ENCODE assay signal across 8 mouse cellular contexts in the genomic region with DNA sequence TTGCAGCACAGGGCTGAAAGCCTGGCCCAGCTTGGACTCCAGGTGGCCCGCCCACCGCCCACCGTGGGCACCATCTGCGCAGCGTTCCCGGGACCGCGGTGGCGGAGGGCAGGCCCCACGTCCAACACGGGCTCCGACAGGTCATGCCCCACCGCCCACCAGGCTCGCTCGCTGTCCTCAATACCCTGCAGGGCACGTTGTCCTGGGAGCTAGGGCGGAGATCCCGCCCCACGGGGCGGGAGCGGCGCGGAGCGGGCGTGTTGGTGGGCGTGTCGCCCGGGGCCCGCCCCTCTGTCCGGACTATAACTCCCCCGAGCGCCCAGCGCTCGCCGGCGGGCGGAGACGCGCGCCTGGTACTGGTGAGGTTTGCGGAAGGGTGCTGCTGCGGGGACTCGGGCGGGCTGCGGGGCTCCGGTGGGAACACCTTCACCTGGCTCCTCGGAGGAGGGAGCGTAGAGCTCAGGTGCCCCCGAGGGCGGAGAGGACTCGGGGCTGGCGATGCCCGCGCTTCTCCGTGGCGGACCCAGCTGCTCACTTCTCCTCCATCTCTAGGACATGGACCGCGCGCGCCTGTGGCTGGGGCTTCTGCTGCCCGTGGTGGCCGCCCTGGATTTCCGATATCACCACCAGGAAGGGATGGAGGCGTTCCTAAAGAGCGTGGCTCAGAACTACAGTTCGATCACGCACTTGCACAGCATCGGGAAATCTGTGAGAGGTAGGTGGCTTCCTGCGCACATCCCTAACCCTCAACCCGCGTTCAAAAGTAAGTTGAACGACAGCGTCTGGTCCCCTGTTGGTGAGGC. TPM values are rescaled to one million over a fixed set of nuclear protein-coding genes. Genes with fewer than 3 reads are reported as not detected.
DNase-seq lines count a peak whose midpoint lies in the region; ATAC-seq and TF ChIP-seq lines count a peak whose summit lies in the region.

Gene Cpm (plus strand): TSS at position 332 of the 803 bp plus-strand sequence.

- no peak for TF ChIP-seq EP300 in stomach, postnatal 0 days (optimal IDR thresholded peaks at IDR 0.05)

- H3K4me1 ChIP-seq in embryonic facial prominence, embryonic 15.5 days, result peaks cover 19% of the 10 kb centered on the region
- peaks cover 11% of the 10 kb centered on the region; the same call in 1 of the 2 replicates for H3K4me1 ChIP-seq in heart, embryonic 13.5 days
- peaks cover 25% of the 10 kb centered on the region; the same call in 1 of the 2 replicates for H3K4me1 ChIP-seq in kidney, embryonic 16.5 days (ENCODE audit: insufficient read depth, low read length)
- H3K4me1 ChIP-seq in liver, embryonic 15.5 days (replicated peaks), result peaks cover 16% of the 10 kb centered on the region; the same call in 1 of the 2 replicates
- H3K4me1 ChIP-seq in neural tube, embryonic 11.5 days (ENCODE audit: control insufficient read depth, insufficient read depth, low read length), result peaks cover 2% of the 10 kb centered on the region; the same call in 1 of the 2 replicates
- H3K4me1 ChIP-seq in stomach, postnatal 0 days (replicated peaks; ENCODE audit: control insufficient read depth, insufficient read depth), result peaks cover 2% of the 10 kb centered on the region; the same call in 1 of the 2 replicates

- peak; percentile 95 for ATAC-seq in embryonic facial prominence, embryonic 15.5 days (ENCODE audit: insufficient number of reproducible peaks, low FRiP score, low TSS enrichment, low read depth)
- peak; percentile 77 for ATAC-seq in heart, embryonic 13.5 days (ENCODE audit: extremely low read depth, insufficient number of reproducible peaks, low FRiP score, low TSS enrichment)
- ATAC-seq in kidney, embryonic 16.5 days (ENCODE audit: low FRiP score, low TSS enrichment), result peak; percentile 97
- ATAC-seq in liver, embryonic 15.5 days (ENCODE audit: insufficient read depth), result peak; percentile 85
- ATAC-seq in neural tube, embryonic 11.5 days (ENCODE audit: insufficient read depth, low FRiP score, low TSS enrichment), result peak; percentile 93
- ATAC-seq in stomach, postnatal 0 days (ENCODE audit: low FRiP score, low TSS enrichment), result peak; percentile 96

- H3K4me2 ChIP-seq in embryonic facial prominence, embryonic 15.5 days (replicated peaks), result peak within 1 kb of the TSS; percentile 95
- peak within 1 kb of the TSS; percentile 97 for H3K4me2 ChIP-seq in heart, embryonic 13.5 days
- H3K4me2 ChIP-seq in kidney, embryonic 16.5 days (replicated peaks; ENCODE audit: low read depth, low read length), result peak within 1 kb of the TSS; percentile 95
- peak within 1 kb of the TSS; percentile 68 for H3K4me2 ChIP-seq in liver, embryonic 15.5 days
- H3K4me2 ChIP-seq in neural tube, embryonic 11.5 days (ENCODE audit: low read depth), result peak within 1 kb of the TSS; percentile 88
- peak within 1 kb of the TSS; percentile 84 for H3K4me2 ChIP-seq in stomach, postnatal 0 days (replicated peaks; ENCODE audit: low read depth)

- peak; percentile 16 for DNase-seq in 3134 (ENCODE audit: extremely low read depth, insufficient read length, low spot score)
- DNase-seq in adrenal gland, adult 2 months, result peak; percentile 94
- DNase-seq in neural tube, embryonic 11.5 days (ENCODE audit: low spot score), result peak; percentile 84
- DNase-seq in stomach, postnatal 0 days (ENCODE audit: low spot score), result peak; percentile 89

- WGBS in embryonic facial prominence, embryonic 15.5 days, result under 1% methylated on average over 73 of the region's 73 CpGs
- under 1% methylated on average over 71 of the region's 73 CpGs for WGBS in heart, embryonic 13.5 days
- WGBS in kidney, embryonic 16.5 days, result under 1% methylated on average over 66 of the region's 73 CpGs
- WGBS in liver, embryonic 15.5 days (ENCODE audit: insufficient replicate concordance), result under 1% methylated on average over 73 of the region's 73 CpGs
- under 1% methylated on average over 69 of the region's 73 CpGs for WGBS in neural tube, embryonic 11.5 days
- under 1% methylated on average over 69 of the region's 73 CpGs for WGBS in stomach, postnatal 0 days

- H3K27me3 ChIP-seq in embryonic facial prominence, embryonic 15.5 days, result peaks cover 41% of the 10 kb centered on the region
- peaks cover 55% of the 10 kb centered on the region for H3K27me3 ChIP-seq in heart, embryonic 13.5 days (replicated peaks)
- peaks cover 11% of the 10 kb centered on the region for H3K27me3 ChIP-seq in kidney, embryonic 16.5 days (ENCODE audit: insufficient read depth, low read length)
- H3K27me3 ChIP-seq in liver, embryonic 15.5 days, result peaks cover 52% of the 10 kb centered on the region
- H3K27me3 ChIP-seq in neural tube, embryonic 11.5 days (ENCODE audit: control insufficient read depth, insufficient read depth, low read length), result peaks cover 16% of the 10 kb centered on the region
- no peaks in the 10 kb centered on the region for H3K27me3 ChIP-seq in stomach, postnatal 0 days (ENCODE audit: control insufficient read depth, insufficient read depth, low read length)

- H3K4me3 ChIP-seq in embryonic facial prominence, embryonic 15.5 days (replicated peaks), result peak within 1 kb of the TSS; percentile 63
- H3K4me3 ChIP-seq in heart, embryonic 13.5 days, result peak within 1 kb of the TSS; percentile 69
- H3K4me3 ChIP-seq in kidney, embryonic 16.5 days (ENCODE audit: low read length), result peak within 1 kb of the TSS; percentile 70
- peak within 1 kb of the TSS; percentile 57 for H3K4me3 ChIP-seq in liver, embryonic 15.5 days (replicated peaks)
- H3K4me3 ChIP-seq in neural tube, embryonic 11.5 days (ENCODE audit: low read depth, low read length), result peak within 1 kb of the TSS; percentile 60
- H3K4me3 ChIP-seq in stomach, postnatal 0 days (ENCODE audit: low read depth, low read length), result peak within 1 kb of the TSS; percentile 60

- peak; percentile 19; the same call in 1 of the 2 replicates for TF ChIP-seq CTCF in stomach, postnatal 0 days (IDR thresholded peaks at IDR 0.05; ENCODE audit: low read depth)

- peak within 1 kb of the TSS; percentile 45 for H3K9ac ChIP-seq in embryonic facial prominence, embryonic 15.5 days
- peak within 1 kb of the TSS; percentile 78 for H3K9ac ChIP-seq in heart, embryonic 13.5 days
- H3K9ac ChIP-seq in kidney, embryonic 16.5 days (replicated peaks; ENCODE audit: low read length), result peak within 1 kb of the TSS; percentile 71
- no peak within 1 kb of the TSS; the same call in 1 of the 2 replicates for H3K9ac ChIP-seq in liver, embryonic 15.5 days
- H3K9ac ChIP-seq in neural tube, embryonic 11.5 days (ENCODE audit: low read length), result peak within 1 kb of the TSS; percentile 45
- H3K9ac ChIP-seq in stomach, postnatal 0 days (ENCODE audit: low read length), result peak within 1 kb of the TSS; percentile 52

- no peak within 1 kb of the TSS for H3K27ac ChIP-seq in embryonic facial prominence, embryonic 15.5 days (replicated peaks)
- H3K27ac ChIP-seq in heart, embryonic 13.5 days (replicated peaks), result no peak within 1 kb of the TSS
- 0 out of 2 replicates have a peak within 1 kb of the TSS, but pooled peaks have one; percentile 29 for H3K27ac ChIP-seq in kidney, embryonic 16.5 days (ENCODE audit: low read length)
- peak within 1 kb of the TSS; percentile 29 for H3K27ac ChIP-seq in liver, embryonic 15.5 days (replicated peaks)
- H3K27ac ChIP-seq in neural tube, embryonic 11.5 days (ENCODE audit: low read depth, low read length), result no peak within 1 kb of the TSS
- no peak within 1 kb of the TSS for H3K27ac ChIP-seq in stomach, postnatal 0 days (replicated peaks)

- H3K36me3 ChIP-seq in embryonic facial prominence, embryonic 15.5 days, result no peaks in the 10 kb centered on the region
- H3K36me3 ChIP-seq in heart, embryonic 13.5 days, result no peaks in the 10 kb centered on the region
- H3K36me3 ChIP-seq in kidney, embryonic 16.5 days (ENCODE audit: insufficient read depth, low read length), result no peaks in the 10 kb centered on the region
- no peaks in the 10 kb centered on the region for H3K36me3 ChIP-seq in liver, embryonic 15.5 days (replicated peaks)
- no peaks in the 10 kb centered on the region for H3K36me3 ChIP-seq in neural tube, embryonic 11.5 days (ENCODE audit: control insufficient read depth, insufficient read depth, low read length)
- no peaks in the 10 kb centered on the region for H3K36me3 ChIP-seq in stomach, postnatal 0 days (ENCODE audit: control insufficient read depth, insufficient read depth, low read length)

- H3K9me3 ChIP-seq in embryonic facial prominence, embryonic 15.5 days (replicated peaks), result no peaks in the 10 kb centered on the region
- H3K9me3 ChIP-seq in heart, embryonic 13.5 days, result no peaks in the 10 kb centered on the region
- H3K9me3 ChIP-seq in kidney, embryonic 16.5 days (ENCODE audit: low read length), result no peaks in the 10 kb centered on the region
- no peaks in the 10 kb centered on the region for H3K9me3 ChIP-seq in liver, embryonic 15.5 days (replicated peaks)
- H3K9me3 ChIP-seq in neural tube, embryonic 11.5 days (ENCODE audit: control insufficient read depth, low read length), result no peaks in the 10 kb centered on the region
- no peaks in the 10 kb centered on the region for H3K9me3 ChIP-seq in stomach, postnatal 0 days (ENCODE audit: control insufficient read depth, low read length)

RNA-seq across cellular contexts. Expression of gene Cpm, which starts in this region (rescaled TPM):
- total RNA-seq in adrenal gland, adult 2 months (2021), result 10 to 100 TPM; 21.4 to 29.3 TPM
- 14.6 and 19.2 TPM in 2 replicates for polyA plus RNA-seq in adrenal gland, adult 2 months (2012; rRNA removed)
- polyA plus RNA-seq in embryonic facial prominence, embryonic 15.5 days (2015; fragmentation: Nextera tagmentation; extraction: Ambion mirVana), result 60.5 and 68.7 TPM in 2 replicates
- 2.4 and 3.1 TPM in 2 replicates for polyA plus RNA-seq in heart, embryonic 13.5 days (2015; fragmentation: Nextera tagmentation; extraction: Ambion mirVana)
- 31.2 and 33.6 TPM in 2 replicates for polyA plus RNA-seq in kidney, embryonic 16.5 days (2015; fragmentation: Nextera tagmentation; extraction: Ambion mirVana)
- 15.7 and 29.9 TPM in 2 replicates for polyA plus RNA-seq in liver, embryonic 15.5 days (2015; fragmentation: Nextera tagmentation; extraction: Ambion mirVana)
- polyA plus RNA-seq in neural tube, embryonic 11.5 days (2014; fragmentation: Nextera tagmentation; extraction: Ambion mirVana), result 18.4 and 21.1 TPM in 2 replicates
- 22.9 and 26.6 TPM in 2 replicates for polyA plus RNA-seq in stomach, postnatal 0 days (2015; fragmentation: Nextera tagmentation; extraction: Ambion mirVana)

Comparison
In these comparisons a context has a peak if more than half of its experiments do, and no peak if none do; other contexts are left out.
1. DNase-seq: peak in every context shown above with its lines; median percentile 94 in adrenal gland, adult 2 months; 89 in stomach, postnatal 0 days; 84 in neural tube, embryonic 11.5 days; 16 in 3134.
2. H3K27ac ChIP-seq: peak in kidney, embryonic 16.5 days (single experiment) and liver, embryonic 15.5 days (single experiment); none in embryonic facial prominence, embryonic 15.5 days (single experiment), heart, embryonic 13.5 days (single experiment), neural tube, embryonic 11.5 days (single experiment) and stomach, postnatal 0 days (single experiment).
3. Peak in every context shown above with its lines, with median percentiles within 50 percentile points of each other: ATAC-seq, H3K4me2 ChIP-seq and H3K4me3 ChIP-seq.